Mouse (Mus musculus): ENCODE data around the gene Thoc3. TPM values are rescaled to one million over a fixed set of nuclear protein-coding genes. Genes with fewer than 3 reads are reported as not detected.

The Thoc3 gene
- total RNA-seq, 2 experiments from 2014 or later = 39.5 to 41.1 TPM

GRCm38 (mm10) chr13:54447496-54448224 is 21.0 kb downstream of the Thoc3 start:
- DNase-seq (ENCODE audit: low spot score in 2 of 2) = peak; percentile 63 to 75
- intact Hi-C loops (cut with DNase I) = loop anchor here (1.0 to 5.0 kb wide), 3 partner anchors 75 to 333 kb away; partner anchors contain the start of gene Cplx2

- intact Hi-C loops (cut with DNase I) = loop anchor here (1.0 to 5.0 kb wide), 3 partner anchors 75 to 332 kb away; partner anchors contain the start of gene Cplx2
- DNase-seq (ENCODE audit: low spot score in 2 of 2) = peak; percentile 92 to 93
These were observed 21.8 kb downstream of the Thoc3 start for GRCm38 (mm10) chr13:54446686-54447495.

- no peak for DNase-seq (ENCODE audit: low spot score in 2 of 2)
- intact Hi-C loops (cut with DNase I) = no loop called here
These were observed 25.0 kb downstream of the Thoc3 start for GRCm38 (mm10) chr13:54443693-54444092.

DNA sequence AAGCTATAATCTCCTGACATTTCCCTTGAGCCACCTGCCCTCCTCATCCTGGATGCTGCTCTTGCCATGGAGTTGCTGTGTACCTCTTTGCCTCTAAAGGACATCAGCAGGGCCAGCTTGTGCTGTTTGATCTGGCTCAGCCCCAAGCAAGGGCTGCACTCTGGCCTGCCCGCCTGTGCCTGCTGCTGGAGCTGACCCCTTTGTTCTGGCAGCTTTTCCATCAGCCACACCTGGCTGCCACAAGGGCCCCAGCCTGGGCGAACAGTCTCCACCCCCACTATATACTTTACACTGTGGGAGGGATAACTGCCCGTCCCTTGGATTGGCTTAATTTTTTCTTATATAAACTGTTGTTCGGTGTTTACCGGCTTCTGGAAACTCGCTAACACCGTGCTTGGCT is 28.7 kb downstream of the Thoc3 start:
- intact Hi-C loops (cut with DNase I) = loop anchor here (5.0 kb wide), 1 partner anchor 48 kb away; no protein-coding TSS in a partner anchor
- no peak for DNase-seq (ENCODE audit: low spot score in 2 of 2)

GRCm38 (mm10) chr13:54438814-54439213 is 29.8 kb downstream of the Thoc3 start:
- no peak for DNase-seq (ENCODE audit: low spot score in 2 of 2)
- intact Hi-C loops (cut with DNase I) = loop anchor here (5.0 kb wide), 1 partner anchor 47 kb away; no protein-coding TSS in a partner anchor

DNA sequence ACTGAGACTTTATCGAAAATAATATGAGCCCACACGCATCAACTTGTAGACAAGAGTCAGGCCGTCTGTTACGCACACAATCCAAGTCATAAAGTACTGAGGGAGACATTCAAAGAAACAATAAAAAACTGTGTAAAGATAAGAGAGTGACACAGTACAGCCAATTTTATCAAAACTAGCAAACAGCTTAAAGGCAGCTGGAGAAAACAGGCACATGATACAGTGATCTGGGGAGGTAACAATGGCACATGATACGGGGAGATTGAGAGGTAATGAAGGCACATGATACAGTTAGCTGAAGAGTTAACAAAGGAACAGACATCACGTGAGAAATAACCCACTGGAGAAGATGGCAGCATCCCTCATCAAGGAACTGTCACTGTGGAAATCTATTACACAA is 31.6 kb downstream of the Thoc3 start:
- no peak for DNase-seq (ENCODE audit: low spot score in 2 of 2)
- intact Hi-C loops (cut with DNase I) = loop anchor here (5.0 kb wide), 1 partner anchor 45 kb away; no protein-coding TSS in a partner anchor

- DNase-seq (ENCODE audit: low spot score in 2 of 2) = no peak
- intact Hi-C loops (cut with DNase I) = loop anchor here (5.0 kb wide), 1 partner anchor 44 kb away; no protein-coding TSS in a partner anchor
These were observed 32.0 kb downstream of the Thoc3 start for GRCm38 (mm10) chr13:54436666-54437065.

DNA sequence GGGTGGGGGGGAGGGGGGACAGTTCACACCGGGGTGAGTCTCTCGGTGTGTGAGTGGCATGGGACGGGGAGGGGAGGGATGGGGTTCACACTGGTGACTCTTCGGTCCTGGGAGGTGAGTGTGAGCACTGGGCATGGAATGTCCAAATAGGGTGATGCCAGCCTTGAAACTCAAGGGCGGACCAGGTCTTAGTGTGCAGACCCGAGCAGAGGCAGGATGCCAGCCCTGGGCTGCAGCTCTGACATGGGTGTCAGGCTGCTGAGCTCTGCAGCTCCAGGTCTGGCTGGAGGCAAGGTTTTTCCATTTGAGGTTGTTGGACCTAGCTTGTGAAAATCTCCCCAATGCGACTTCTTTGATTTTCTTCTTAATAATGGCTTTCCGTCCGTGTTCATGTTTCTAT is 37.5 kb downstream of the Thoc3 start:
- no peak for DNase-seq (ENCODE audit: low spot score in 2 of 2)
- intact Hi-C loops (cut with DNase I) = no loop called here

GRCm38 (mm10) chr13:54430051-54430450 is 38.6 kb downstream of the Thoc3 start:
- DNase-seq (ENCODE audit: low spot score in 2 of 2) = no peak
- intact Hi-C loops (cut with DNase I) = no loop called here

GRCm38 (mm10) chr13:54428771-54429170 is 39.9 kb downstream of the Thoc3 start:
- intact Hi-C loops (cut with DNase I) = no loop called here
- DNase-seq (ENCODE audit: low spot score in 2 of 2) = no peak

DNA sequence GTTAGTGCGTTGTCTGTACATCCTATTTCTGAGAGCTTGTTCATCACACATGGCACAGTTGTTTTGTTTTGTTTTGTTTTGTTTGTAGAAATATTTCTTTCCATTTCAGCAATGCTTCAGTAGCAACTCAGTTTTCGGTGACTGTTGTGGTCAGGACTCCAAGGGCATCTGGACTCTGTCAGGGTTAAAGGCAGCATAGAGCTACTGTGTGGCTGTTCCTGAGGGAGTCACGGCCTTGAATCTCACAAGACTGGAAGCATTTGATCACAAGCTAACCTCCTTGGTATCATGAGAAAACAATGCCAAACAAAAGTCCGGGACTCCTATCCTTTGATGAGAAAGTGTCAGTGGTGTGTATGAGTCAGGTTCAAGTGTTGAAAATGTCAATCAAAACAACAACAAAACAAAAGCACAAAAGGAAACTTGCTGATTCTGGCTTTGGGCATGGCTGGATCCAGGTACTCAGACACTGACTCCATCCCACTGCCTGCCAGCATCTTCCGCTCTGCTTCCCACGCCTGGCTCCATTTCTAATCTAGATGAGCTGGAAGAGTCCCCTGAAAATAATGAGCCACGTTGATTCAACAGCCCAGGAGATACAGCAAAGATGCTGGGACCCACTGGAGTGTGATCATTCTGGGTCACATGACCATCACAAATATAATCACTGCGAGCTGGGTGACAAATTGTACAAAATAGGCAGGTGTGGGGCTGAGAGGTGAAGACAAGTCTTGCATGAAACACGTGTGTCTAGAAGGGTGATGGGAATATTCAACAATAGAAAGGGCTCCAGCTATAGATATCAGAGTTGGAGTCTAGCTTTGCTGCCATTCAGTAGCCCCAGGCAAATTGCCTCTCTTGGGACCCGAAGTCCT is 41.6 kb downstream of the Thoc3 start:
- intact Hi-C loops (cut with DNase I) = no loop called here
- no peak for DNase-seq (ENCODE audit: low spot score in 2 of 2)

- intact Hi-C loops (cut with DNase I) = no loop called here
- DNase-seq (ENCODE audit: low spot score in 2 of 2) = no peak
These were observed 43.4 kb downstream of the Thoc3 start for GRCm38 (mm10) chr13:54425269-54425668.

GRCm38 (mm10) chr13:54420226-54420625 is 48.4 kb downstream of the Thoc3 start:
- DNase-seq (ENCODE audit: low spot score in 2 of 2) = no peak
- intact Hi-C loops (cut with DNase I) = no loop called here

GRCm38 (mm10) chr13:54418781-54419327 is 49.8 kb downstream of the Thoc3 start:
- intact Hi-C loops (cut with DNase I) = no loop called here
- peak in 1 of 2 experiments; percentile 60 for DNase-seq (ENCODE audit: low spot score in 2 of 2)

DNA sequence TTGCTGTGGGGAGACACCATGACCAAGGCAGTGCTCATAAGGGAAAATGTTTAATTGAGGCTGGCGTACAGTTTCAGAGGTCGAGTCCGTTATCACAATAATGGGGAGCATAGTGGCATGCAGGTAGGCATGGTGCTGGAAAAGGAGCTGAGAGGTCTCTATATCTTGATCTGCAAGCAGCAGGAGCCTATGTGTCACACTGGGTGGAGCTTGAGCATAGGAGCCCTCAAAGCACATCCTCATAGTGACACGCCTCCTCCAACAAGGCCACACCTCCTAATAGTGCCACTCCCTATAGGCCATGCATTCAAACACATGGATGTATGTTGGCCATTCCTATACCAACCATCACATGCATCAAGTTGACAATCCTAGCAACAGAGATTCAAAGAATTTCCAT is 53.6 kb downstream of the Thoc3 start:
- no peak for DNase-seq (ENCODE audit: low spot score in 2 of 2)
- intact Hi-C loops (cut with DNase I) = no loop called here

GRCm38 (mm10) chr13:54412721-54413120 is 55.9 kb downstream of the Thoc3 start:
- no peak for DNase-seq (ENCODE audit: low spot score in 2 of 2)
- intact Hi-C loops (cut with DNase I) = no loop called here

DNA sequence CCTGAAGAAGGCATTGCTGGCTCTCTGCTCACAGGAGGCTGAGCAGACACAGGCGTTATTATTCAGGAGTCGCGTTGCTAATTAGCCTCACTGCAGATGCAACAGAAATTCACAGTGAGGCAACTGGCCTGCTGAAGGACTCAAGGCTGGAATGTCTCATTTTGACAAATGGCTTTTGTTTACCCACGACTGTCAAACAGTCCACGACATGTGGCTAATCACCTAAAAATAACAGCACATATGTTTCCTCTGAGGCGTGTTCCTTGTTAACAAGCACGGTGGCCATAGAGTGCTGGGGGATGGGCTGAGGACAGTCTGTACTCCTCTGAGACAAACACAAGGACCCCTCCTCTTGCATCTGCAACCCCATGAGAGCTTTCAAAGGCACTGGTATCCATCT is 56.4 kb downstream of the Thoc3 start:
- no peak for DNase-seq (ENCODE audit: low spot score in 2 of 2)
- intact Hi-C loops (cut with DNase I) = no loop called here

DNA sequence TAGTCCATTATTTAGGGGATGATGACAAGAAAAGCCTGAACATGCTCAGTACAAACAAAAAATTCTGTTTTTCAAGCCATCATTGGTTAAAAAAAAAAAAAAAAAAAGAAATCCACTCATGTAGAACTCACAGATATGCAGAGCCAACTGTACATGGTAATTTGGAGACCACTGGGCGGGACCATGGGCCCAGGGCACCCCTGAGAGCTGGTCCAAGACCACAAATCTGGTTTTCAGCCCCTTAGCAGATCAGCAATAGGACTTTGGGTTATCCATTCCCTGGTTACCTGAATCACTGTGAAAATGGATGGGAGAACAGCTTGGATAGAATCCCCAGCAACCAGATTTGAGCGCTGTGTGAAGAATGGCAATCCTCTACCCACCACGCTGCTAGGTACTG is 57.0 kb downstream of the Thoc3 start:
- DNase-seq (ENCODE audit: low spot score in 2 of 2) = no peak
- intact Hi-C loops (cut with DNase I) = no loop called here

Measured in left cerebral cortex, postnatal 14 days (tissue).